Mouse (Mus musculus): ENCODE data around the gene Pafah2. TPM values are rescaled to one million over a fixed set of nuclear protein-coding genes. Genes with fewer than 3 reads are reported as not detected.
A peak's percentile ranks its signal among the peaks of the same experiment; 100 is the strongest.

Gene Pafah2
- polyA plus RNA-seq, 1 experiment from 2014 or later, result 12.6 TPM

DNA sequence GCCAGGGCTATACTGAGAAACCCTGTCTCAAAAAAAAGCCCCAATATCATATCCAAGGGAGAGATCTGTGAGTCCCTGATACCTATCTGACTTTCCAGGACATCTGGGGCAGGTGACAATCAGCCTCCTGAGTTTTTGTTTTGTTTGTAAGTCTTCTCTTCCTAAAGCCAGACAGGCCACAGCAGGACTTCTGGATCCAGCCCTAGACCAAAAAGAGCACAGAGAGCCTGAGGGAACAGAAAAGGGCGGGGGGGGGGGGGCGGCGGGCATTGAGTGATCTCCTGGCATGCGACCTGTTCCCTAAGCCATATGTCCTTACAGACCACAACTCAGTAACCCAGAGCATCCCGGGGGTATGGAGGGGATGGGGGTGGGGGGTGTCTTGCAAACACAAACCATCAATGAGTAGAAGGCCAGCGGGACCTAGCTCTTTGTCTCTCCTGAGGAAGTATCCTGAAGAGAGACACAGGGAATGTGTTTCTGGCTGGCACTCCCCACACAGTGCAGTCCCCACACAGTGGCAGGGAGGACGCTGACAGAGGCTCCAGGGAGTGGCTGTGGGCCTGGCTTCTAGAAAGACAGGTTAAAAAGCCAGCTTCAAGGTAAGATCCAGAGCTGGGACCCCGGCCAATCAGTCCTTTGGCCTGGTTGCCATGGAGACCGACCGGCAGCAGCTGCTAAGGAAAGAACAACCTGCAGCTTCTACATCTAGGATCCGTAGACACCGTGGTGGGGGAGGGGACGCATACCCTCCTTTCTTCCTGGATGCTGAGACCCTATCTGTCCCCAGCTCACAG is 53.7 kb downstream of the Pafah2 start:
- Histone ChIP-seq H3K4me1 (peaks cover 13% of the 10 kb centered on the region; the same call in 1 of the 2 replicates), H3K36me3 (no peaks in the 10 kb centered on the region), H3K9ac (no peak overlapping the region), H3K9me3 (no peaks in the 10 kb centered on the region), H3K4me2 (no peak overlapping the region), H3K27ac (no peak overlapping the region), H3K4me3 (no peak overlapping the region), H3K27me3 (peaks cover 36% of the 10 kb centered on the region)
- WGBS, result 45% methylated on average over 13 of the region's 13 CpGs
- ATAC-seq (ENCODE audit: borderline replicate concordance, extremely low read depth, low FRiP score, low TSS enrichment), result no peak

DNA sequence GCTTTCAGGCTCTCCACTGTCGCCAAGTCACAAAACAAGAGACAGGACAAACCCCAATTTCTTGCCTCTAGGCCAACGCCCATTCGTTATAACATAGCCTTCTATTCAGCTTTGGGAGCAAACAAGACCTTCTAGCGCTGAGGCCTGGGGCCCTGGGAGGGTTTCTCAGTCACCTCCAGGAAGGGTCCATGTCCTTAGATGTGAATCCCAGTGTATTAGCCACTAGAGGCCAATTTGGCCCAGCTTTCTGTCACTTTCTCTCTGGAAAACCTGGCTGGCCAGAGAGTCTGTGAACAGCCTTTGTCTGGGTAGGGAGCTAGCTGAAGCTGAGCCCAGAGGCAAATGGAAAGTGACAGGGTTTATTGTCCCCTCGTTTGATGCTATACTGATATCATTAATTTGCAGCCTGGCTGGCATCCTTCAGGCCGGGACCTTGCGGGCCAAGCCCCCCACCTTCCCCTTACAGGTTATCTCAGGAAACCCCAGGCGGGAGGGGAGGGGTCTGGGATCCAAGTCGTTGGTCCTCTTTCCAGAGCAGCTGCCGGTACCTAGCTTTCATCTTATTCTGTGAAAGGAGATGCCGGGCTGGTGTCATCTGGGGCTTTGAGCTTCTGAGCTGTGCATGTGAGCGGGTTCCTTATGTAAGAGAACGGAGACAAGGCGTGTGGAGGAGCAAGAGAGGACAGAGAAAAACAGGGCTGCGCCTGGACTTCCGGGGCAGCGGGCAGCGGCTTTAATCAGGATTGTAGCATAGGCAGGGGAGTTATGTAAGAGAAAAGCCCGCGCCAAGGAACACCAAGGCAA is 54.5 kb downstream of the Pafah2 start:
- H3K27ac ChIP-seq, result no peak overlapping the region
- H3K4me2 ChIP-seq, result peak overlapping the region; percentile 28
- H3K9ac ChIP-seq, result no peak overlapping the region
- WGBS, result 23% methylated on average over 20 of the region's 20 CpGs
- peaks cover 13% of the 10 kb centered on the region; the same call in 1 of the 2 replicates for H3K4me1 ChIP-seq
- ATAC-seq (ENCODE audit: borderline replicate concordance, extremely low read depth, low FRiP score, low TSS enrichment), result no peak
- H3K27me3 ChIP-seq, result peaks cover 41% of the 10 kb centered on the region
- H3K36me3 ChIP-seq, result no peaks in the 10 kb centered on the region
- no peaks in the 10 kb centered on the region for H3K9me3 ChIP-seq
- H3K4me3 ChIP-seq, result no peak overlapping the region

DNA sequence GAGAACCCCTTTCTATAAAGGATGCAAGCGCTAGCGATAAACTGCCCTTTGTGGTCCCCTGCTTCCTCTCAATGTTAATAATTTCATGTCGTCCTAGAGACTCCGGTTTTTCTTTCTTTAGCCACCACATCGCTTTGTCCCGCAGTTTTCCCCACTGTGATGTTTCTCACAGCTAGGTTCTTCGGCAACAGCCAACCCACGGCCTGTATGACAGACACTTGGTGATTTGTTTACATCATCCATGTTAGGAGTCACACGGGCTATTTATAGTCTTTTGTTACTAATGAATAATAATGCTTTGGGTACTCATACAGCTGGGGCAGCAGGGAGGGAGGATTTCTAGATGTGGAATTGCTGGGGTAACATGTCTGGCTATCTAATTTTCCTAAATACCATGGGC is 55.4 kb downstream of the Pafah2 start:
- 43% methylated on average over 9 of the region's 9 CpGs for WGBS
- ATAC-seq (ENCODE audit: borderline replicate concordance, extremely low read depth, low FRiP score, low TSS enrichment), result no peak
- H3K27me3 ChIP-seq, result peaks cover 41% of the 10 kb centered on the region

DNA sequence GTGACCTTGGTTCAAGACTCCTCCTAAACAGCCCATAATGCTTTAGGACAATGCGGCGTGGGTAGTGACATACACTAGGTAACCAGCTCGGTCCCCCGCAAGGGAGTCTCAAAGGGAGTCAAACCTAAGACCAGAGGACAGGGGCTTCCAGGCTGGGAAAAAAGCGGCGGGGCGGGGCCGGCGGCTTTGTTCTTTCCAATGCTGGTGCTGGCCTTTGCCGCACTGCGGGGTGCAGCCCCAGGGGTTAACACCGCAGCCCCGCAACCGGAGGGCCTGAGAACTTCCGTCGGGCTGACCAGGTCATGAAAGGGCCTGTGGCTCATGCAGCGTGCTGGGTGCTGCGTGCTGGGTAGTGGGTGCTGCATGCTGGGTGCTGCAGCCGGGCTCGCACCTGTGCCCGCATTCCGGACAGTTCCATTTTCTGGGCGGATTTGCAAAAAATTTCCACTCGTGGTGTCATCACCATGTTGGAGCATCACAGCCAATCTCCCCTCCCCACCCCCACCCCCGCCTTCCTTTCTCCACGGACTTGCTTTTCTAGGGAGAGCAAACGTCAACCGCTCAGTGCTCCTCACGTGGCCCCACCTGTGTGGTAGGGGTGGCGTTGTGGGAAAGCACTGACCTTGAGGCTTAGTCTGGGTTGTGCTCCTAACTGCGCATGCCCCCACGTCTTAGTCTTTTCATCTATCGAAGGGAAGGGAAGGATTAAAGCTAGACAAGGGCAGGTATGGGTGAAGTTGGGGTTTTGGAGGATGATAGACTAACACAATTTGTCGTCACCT is 57.7 kb downstream of the Pafah2 start:
- 29% methylated on average over 34 of the region's 34 CpGs for WGBS
- no peak overlapping the region for H3K27ac ChIP-seq
- H3K4me2 ChIP-seq, result no peak overlapping the region
- H3K4me3 ChIP-seq, result no peak overlapping the region
- ATAC-seq (ENCODE audit: borderline replicate concordance, extremely low read depth, low FRiP score, low TSS enrichment), result no peak
- peaks cover 38% of the 10 kb centered on the region for H3K27me3 ChIP-seq
- H3K4me1 ChIP-seq, result peaks cover 10% of the 10 kb centered on the region; the same call in 1 of the 2 replicates
- no peak overlapping the region for H3K9ac ChIP-seq
- no peaks in the 10 kb centered on the region for H3K9me3 ChIP-seq
- no peaks in the 10 kb centered on the region for H3K36me3 ChIP-seq

More for the DNA sequence above, 55.4 kb downstream of the Pafah2 start:
- Histone ChIP-seq H3K4me1 (peaks cover 13% of the 10 kb centered on the region; the same call in 1 of the 2 replicates), H3K4me3 (no peak overlapping the region), H3K27ac (no peak overlapping the region), H3K9me3 (no peaks in the 10 kb centered on the region), H3K9ac (no peak overlapping the region), H3K4me2 (no peak overlapping the region; the same call in 1 of the 2 replicates), H3K36me3 (no peaks in the 10 kb centered on the region)

DNA sequence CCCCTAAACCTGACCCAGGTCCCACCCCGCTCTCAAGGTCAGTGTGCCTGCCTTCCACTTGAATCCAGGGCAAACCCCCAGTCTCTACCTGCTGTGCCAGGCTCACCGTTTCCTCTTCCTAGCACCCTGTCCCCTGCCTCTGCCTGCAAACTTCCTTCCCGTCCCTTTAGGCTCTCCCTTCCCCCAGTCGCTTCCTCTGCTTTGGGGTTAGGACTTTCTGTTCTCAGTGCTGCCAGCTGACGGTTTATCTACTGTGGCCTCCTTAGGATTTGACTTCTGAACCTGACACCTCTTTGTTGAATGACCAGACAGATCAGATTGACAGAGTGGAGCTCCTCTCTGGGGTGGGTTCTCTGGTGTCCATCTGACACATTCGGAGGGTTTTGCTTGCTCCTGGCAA is 59.2 kb downstream of the Pafah2 start:
- ATAC-seq (ENCODE audit: borderline replicate concordance, extremely low read depth, low FRiP score, low TSS enrichment), result no peak

DNA sequence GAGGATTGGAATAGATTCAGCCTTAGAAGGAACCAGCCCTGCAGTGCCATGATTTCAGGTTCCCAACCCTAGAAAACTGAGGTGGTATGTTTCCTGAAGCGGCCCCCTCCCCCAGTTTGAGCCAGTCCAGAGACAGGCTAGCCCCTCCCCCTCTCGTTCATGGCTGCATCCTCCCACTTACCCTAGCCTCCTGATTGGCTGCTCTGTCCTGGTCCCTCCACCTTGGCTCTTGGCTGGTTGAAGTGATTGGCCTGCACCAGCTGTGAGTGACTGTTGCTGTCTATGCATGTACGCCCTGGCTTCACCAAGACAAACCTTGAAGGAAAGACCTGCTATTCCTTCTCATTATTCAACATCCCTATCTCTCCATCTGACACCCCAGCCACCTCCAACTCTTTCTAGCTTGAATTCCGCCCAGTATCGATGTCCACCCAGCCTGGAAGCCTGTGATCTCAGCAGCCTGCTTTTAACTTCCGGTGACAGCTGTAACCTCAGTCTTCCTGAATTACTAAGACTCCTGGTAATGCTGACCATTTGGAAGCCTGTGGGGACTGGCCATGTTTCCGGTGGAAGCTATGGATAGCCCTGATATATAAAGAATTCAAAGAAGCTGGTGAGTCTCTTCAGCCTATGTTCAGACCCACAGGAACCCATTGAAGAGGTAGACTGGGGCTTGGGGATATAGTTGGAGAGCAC is 61.2 kb downstream of the Pafah2 start:
- Histone ChIP-seq H3K27me3 (peaks cover 29% of the 10 kb centered on the region), H3K36me3 (no peaks in the 10 kb centered on the region), H3K9ac (no peak overlapping the region), H3K4me1 (no peaks in the 10 kb centered on the region; the same call in 1 of the 2 replicates), H3K27ac (no peak overlapping the region), H3K9me3 (no peaks in the 10 kb centered on the region), H3K4me3 (no peak overlapping the region), H3K4me2 (no peak overlapping the region)
- 53% methylated on average over 7 of the region's 7 CpGs for WGBS
- no peak for ATAC-seq (ENCODE audit: borderline replicate concordance, extremely low read depth, low FRiP score, low TSS enrichment)

More for the DNA sequence above, 59.2 kb downstream of the Pafah2 start:
- Histone ChIP-seq H3K27me3 (peaks cover 38% of the 10 kb centered on the region), H3K9ac (no peak overlapping the region), H3K27ac (no peak overlapping the region), H3K4me1 (peaks cover 10% of the 10 kb centered on the region; the same call in 1 of the 2 replicates), H3K36me3 (no peaks in the 10 kb centered on the region), H3K4me3 (no peak overlapping the region), H3K4me2 (0 out of 2 replicates have a peak overlapping the region, but pooled peaks have one; percentile 10), H3K9me3 (no peaks in the 10 kb centered on the region)
- WGBS, result 25% methylated on average over 6 of the region's 6 CpGs

DNA sequence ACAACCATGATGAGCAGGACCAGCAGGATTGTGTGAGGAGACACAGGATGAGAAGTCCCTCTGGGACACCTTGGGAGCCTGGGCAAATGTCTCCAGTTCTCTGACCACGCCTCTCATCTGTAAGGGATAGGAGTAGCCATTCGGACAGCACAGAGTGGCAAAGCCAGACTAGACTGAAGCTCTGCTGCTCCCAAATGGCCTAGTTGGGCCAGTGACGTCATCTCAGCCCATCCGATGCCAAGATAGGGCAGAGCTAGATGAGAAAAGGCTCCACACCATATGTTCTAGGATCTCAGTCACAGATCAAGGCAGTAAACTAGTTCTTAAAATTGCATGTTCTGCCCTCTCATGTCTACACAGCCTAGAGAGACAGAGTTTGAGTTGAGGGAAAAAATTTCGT is 62.7 kb downstream of the Pafah2 start:
- no peak for ATAC-seq (ENCODE audit: borderline replicate concordance, extremely low read depth, low FRiP score, low TSS enrichment)
- no peak overlapping the region for H3K4me3 ChIP-seq
- peaks cover 15% of the 10 kb centered on the region for H3K27me3 ChIP-seq
- H3K36me3 ChIP-seq, result no peaks in the 10 kb centered on the region
- H3K9me3 ChIP-seq, result no peaks in the 10 kb centered on the region
- H3K4me2 ChIP-seq, result no peak overlapping the region
- H3K4me1 ChIP-seq, result no peaks in the 10 kb centered on the region; the same call in 1 of the 2 replicates
- H3K27ac ChIP-seq, result no peak overlapping the region
- 71% methylated on average over 5 of the region's 5 CpGs for WGBS
- no peak overlapping the region for H3K9ac ChIP-seq

DNA sequence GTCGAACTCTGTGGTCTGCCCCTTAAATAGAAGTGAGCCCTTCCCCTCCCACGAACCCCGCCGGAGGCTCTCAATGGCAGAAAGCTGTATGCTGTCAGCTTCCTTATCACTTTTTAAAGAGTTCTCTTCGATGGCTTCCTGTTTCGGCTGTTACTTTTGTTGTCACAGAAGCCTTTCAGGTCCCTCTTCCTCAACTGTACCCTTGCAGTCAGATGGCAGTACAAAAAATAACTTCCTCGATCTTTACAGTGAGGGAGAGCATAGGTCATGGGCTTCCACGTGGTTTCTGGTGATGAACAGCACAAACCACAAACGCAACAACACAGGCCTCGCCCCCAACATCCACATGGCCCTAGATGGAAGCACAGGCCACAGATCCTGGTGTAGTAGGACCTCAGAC is 64.2 kb downstream of the Pafah2 start:
- 0 out of 2 replicates have a peak, but pooled peaks cover under 1% of the 10 kb centered on the region for H3K27me3 ChIP-seq
- H3K4me2 ChIP-seq, result no peak overlapping the region
- 58% methylated on average over 10 of the region's 10 CpGs for WGBS
- no peaks in the 10 kb centered on the region for H3K9me3 ChIP-seq
- no peaks in the 10 kb centered on the region for H3K4me1 ChIP-seq
- no peak overlapping the region for H3K27ac ChIP-seq
- H3K4me3 ChIP-seq, result no peak overlapping the region
- no peaks in the 10 kb centered on the region for H3K36me3 ChIP-seq
- no peak for ATAC-seq (ENCODE audit: borderline replicate concordance, extremely low read depth, low FRiP score, low TSS enrichment)
- H3K9ac ChIP-seq, result no peak overlapping the region

DNA sequence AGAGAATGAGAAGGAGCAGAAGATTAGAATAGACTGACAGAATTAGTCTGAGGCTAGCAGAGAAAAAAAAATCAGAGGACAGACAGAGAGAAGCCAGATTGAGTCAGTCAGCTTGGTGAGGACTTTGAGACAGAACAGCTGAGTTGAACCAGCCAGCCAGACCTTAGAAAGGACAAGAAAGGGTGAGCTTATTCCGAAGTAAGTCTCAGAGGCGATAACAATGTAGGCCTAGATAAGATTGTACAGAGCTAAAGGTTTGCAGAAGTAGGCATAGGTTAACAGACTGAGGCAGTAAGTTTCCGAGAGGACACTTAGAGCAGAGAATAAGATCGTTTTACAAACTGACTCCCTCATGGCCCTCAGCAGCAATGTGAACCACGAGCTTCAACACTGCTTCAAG is 65.1 kb downstream of the Pafah2 start:
- Histone ChIP-seq H3K9ac (no peak overlapping the region), H3K4me1 (no peaks in the 10 kb centered on the region), H3K36me3 (no peaks in the 10 kb centered on the region), H3K27ac (no peak overlapping the region), H3K27me3 (no peaks in the 10 kb centered on the region), H3K9me3 (no peaks in the 10 kb centered on the region), H3K4me3 (no peak overlapping the region), H3K4me2 (no peak overlapping the region)
- WGBS, result 64% methylated on average over 5 of the region's 5 CpGs
- ATAC-seq (ENCODE audit: borderline replicate concordance, extremely low read depth, low FRiP score, low TSS enrichment), result no peak

DNA sequence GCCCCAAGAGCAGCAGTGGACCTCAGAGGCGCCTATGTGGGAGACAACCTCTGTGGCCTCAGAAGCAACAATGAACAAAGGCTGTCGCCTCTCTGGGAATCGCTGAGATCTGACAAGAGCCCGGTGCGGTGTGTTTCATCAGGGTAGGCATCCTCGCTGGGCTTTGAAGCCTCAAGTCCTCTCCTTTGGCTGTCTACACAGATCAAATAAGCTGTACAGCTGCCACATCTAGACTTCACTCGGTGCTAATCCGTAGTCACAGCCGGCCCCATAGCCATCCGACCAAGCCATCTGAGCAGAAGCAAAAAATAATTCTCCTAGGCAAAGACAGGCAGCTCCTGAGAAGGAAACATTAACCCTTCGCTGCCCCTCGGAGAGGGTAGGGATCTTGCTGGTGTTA is 69.7 kb downstream of the Pafah2 start:
- 35% methylated on average over 12 of the region's 12 CpGs for WGBS
- peaks cover 21% of the 10 kb centered on the region for H3K4me1 ChIP-seq
- H3K27ac ChIP-seq, result no peak overlapping the region
- H3K36me3 ChIP-seq, result peaks cover 2% of the 10 kb centered on the region
- H3K4me2 ChIP-seq, result no peak overlapping the region
- ATAC-seq (ENCODE audit: borderline replicate concordance, extremely low read depth, low FRiP score, low TSS enrichment), result no peak
- no peak overlapping the region for H3K9ac ChIP-seq
- no peak overlapping the region for H3K4me3 ChIP-seq
- no peaks in the 10 kb centered on the region for H3K9me3 ChIP-seq
- no peaks in the 10 kb centered on the region for H3K27me3 ChIP-seq
